Mouse (Mus musculus) kidney, adult 18-20 months (tissue): ENCODE data around the gene Acsbg2.
A peak's percentile ranks its signal among the peaks of the same experiment; 100 is the strongest.

Experiments
- DNase-seq: peaks from one replicate; pipeline ENCODE4 v3.0.0; 2021

Gene Acsbg2

GRCm38 (mm10) chr17:56819032-56819545 lies 55.2 kb downstream of the Acsbg2 start:
- no peak for DNase-seq

- peak; percentile 16 for DNase-seq
Measured at GRCm38 (mm10) chr17:56818067-56818636, 56.1 kb downstream of the Acsbg2 start.

DNA sequence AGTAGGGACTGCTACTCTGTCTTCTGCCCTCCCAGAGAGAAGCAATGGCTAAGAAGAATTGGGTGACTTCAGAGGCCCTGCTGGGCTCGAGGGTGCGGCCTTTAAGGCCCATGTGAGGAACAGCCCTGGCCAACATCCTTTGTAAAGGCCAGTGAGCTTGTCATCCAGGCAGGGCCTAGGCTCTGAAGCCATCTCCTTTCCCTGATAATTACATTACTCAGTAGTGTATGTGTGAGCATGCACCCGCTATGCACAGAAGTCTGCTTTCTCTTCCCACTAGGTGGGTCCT lies 59.2 kb downstream of the Acsbg2 start:
- DNase-seq: no peak

DNA sequence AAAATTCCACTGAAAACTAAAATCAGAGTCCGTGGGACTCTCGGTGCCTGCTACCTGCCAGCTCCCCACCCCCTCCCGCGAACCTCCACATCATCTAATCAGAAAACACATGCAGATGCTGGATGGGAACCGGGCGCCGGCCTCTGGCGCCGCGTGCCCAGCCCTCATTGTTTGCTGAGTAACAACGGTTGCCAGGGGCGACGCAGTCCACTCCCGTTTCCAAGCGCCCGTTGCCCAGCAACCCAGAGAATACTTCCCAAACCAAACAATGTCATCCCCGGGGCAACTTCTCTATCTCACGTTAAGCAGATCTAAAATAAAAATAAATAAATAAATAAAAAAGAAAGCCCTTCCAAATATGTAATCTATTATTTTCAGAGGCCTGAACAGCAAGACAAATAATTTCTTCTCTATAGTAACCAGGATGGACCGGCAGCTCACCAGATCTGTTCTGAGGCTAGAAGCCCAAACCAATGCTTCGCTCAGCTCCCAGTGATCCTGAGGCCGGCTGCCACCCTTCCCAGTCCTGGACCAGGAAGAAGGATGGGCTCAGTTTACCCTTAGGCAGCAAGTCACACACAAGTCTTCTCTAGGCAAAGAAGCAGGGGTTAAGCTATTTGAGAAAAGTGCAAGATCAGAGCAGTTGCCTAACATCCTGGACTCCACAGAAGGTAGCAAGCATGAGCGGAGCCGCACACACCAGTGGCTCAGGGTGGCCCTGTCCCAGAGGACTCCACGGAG lies 59.8 kb downstream of the Acsbg2 start:
- peak; percentile 40 for DNase-seq

- peak; percentile 77 for DNase-seq
Measured at GRCm38 (mm10) chr17:56810245-56810644, 64.0 kb downstream of the Acsbg2 start.

DNA sequence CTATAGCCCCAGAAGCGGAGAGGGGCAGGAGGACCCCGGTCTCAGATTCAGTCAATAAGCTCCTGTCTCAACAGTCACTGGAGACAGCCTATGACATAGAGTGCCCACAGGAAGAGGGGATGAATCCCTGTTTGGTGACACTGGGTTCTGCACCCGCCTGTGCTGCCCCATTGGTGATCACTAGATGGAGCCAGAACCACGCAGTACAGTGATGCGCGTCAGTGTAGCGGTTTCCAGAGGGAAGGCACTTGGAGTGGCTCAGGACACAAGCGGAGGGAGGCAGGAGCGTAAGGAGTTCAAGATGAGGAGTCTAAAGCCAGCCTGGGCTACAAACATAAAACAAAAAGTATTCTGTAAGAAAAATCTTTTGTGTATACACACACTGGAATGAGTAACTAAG lies 65.7 kb downstream of the Acsbg2 start:
- DNase-seq: peak; percentile 76

- no peak for DNase-seq
Measured at GRCm38 (mm10) chr17:56805784-56806183, 68.5 kb downstream of the Acsbg2 start.

- DNase-seq: no peak
Measured at GRCm38 (mm10) chr17:56804952-56805351, 69.3 kb downstream of the Acsbg2 start.

- DNase-seq: no peak
Measured at GRCm38 (mm10) chr17:56802065-56802464, 72.2 kb downstream of the Acsbg2 start.

DNA sequence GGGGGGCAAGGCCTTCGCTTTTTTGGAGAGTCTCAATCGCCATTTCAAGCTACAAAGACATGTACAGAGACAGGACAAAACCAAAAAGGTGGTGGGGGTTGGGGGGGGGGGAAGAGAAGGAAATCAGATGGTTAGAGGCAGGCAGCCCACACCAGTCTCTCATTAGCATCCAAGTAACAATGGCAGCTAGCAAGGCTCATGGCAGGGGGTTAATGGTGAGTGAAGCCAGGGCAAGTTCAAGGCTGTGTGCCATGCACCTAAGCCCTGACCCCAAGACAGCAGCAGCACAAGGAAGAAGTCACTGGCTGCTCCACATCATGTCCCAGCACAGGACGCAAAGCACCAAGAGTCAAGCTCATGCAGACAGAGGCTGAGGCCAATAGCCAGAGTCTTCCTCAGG lies 75.0 kb downstream of the Acsbg2 start:
- no peak for DNase-seq

DNA sequence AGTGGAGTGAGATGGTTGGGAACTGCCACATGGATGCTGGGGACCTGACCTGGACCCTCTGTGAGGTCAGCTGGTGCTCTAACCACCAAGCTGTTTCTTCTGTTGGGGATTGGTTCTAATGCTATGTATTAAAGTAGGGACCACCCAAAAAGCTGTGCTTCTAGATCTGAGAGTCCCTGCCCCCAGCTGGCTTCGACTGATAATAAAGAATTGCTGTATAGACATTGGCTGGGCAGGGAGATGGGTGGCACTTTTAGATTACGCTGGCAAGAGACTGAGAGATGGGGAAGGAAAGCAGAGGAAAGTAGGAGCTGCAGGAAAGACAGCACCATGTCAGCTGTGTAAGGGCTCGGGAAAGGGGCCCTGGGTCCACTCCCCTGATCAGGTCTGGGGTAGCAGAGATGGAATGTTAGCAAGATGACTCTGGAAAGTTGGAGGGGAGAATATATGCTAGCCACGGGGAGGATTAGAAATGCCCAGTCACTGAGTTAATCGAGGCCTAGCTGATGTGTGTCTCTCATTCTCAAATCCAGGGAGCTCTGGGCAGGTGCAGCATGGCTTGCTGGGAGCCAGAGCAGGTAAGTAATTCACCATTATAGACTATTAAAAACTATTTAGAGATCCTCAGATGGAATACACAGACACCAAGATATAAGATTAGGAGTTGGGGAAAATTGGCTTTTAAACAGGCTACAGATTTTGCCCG lies 80.5 kb downstream of the Acsbg2 start:
- DNase-seq: no peak
